Mouse (Mus musculus) thymus, postnatal 10 days (tissue): ENCODE results near the gene Psmd14.

ENCODE experiments used
- DNase-seq, 2 experiments: peaks; one replicate each; pipeline ENCODE4 v3.0.0; 2021; ENCODE audit warnings: low spot score in 2 of 2

Gene Psmd14

DNA sequence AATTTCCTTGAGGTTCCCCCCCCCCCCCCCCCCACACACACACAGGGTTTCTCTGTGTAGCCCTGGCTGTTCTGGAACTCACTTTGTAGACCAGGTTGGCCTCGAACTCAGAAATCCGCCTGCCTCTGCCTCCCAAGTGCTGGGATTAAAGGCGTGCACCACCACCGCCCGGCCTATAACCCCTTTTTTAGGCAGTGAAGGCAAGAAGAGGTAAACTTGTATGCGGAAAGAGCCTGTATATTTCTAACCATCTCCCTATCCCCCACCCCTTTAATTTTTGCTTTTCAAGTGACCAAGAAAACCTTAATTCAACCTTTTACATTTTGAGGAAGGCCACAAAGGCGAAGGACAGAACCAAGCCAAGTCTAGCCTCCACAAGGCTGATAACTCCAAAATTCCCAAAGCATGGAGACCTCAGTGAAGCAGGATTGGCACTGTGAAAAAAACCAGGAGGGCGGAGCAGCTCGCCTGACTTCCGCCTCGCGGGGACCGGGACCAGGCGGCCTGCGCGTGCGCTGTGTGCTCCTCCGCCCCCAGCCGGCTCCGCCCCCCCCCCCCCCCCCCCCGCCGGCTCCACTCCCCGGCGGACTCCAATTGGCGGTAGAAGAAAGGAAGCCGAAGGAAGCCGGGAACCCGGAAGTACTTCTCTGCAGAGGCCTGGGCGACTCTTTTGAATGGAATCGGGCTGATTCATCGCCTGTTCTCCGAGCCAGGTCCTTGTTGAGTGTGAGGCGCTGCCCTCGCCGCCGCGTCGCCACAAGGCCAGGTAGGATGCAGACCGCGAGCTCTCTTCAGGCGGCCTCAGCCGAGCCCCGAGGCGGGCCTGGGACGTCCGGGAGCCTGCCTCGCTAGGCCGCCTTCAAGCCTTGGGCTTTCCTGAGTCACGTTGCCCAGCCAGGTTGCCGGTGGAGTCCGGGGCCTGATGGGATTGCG, at the start of gene Psmd14:
Gene Psmd14, plus strand, starts transcription at position 587 of the 933 bp plus-strand sequence.
- peak; percentile 82 to 84 for DNase-seq

DNA sequence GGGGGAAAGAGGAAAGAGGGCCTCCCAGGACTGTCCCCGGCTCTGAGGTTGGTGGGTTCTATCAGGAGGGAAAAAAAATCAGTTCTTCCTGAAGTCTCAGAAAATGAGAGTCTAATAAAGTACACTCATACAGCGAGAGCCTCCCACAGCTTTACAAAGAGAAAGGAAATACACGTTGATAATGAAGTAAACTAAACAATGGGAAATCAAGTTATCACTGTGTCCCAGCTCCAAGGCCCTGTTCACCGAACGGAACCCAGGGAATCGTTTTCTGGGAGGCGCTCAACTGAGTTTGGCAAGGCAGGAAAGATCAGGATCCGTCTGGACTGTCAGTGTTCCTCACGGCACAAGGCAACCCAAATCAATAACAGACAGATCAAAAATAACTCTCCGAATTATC, 48.7 kb upstream of the Psmd14 start:
- DNase-seq, result no peak

DNA sequence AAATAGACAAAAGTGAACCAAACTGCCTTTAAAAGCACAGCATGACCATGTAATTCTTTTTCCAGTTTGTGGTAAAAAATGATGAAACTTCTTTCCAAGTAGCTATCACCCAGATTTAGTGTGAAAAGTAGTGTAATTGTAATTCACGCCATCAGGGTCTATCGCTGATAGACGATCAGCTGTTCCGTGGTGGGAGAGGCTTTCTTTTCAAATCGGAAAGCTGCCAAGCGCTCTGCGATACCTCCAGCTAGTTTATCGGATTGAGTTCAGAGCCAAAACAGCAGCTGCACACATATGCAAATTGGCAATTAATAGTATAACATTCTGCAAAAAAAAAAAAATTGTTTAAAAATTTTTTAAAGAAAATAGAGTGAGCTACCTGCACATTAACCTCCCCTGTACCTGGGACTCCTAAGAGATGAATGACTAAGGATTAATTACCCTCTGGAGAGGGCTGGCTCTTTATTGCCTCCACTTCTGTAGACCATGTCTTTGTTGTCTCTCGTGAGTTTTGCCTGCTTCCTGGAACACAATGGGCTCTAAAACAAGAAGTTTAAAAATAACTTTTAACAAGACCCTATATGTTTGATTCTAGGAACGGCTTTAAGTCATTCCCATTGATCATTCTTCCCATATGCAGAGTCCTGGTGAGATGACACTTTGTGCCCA, 47.8 kb upstream of the Psmd14 start:
- no peak for DNase-seq

DNA sequence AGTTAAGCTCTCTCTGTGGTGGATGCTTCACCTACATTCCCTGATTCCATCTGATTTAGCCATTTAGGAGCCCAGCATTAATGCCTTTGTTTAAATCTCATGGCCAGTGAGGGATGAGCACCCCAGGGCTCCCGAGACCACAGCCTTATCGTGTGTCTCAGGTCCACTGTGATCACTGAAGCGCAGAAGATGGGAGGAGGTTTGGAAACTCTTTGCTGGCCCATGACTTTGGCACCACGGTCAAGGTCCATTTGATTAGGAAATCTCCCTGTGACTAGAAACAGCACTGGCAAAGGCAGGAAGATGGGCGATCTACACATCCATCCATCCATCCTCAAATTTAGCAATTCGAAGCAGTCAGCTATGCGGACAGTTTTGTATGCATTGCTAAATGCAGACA, 44.1 kb upstream of the Psmd14 start:
- no peak for DNase-seq

DNA sequence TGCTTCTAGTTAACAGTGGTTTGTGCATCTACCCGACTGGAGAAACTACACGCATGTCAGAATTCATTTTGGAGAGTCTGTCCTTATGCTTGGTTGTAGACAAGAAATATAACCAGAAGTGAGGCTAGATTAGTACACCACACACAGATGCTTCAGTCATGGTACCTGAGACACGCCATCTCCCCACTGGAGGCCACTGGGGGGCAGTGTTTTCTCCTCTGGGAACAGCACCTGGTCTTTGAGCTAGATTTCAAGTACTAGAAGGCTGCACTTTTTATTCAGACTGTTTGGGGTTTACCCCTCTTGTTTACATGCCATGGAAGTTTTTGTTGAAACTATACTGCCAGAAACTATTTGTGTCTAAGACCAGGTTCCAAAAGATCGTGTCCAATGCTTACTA, 43.2 kb upstream of the Psmd14 start:
- peak; percentile 31 to 72 for DNase-seq

DNA sequence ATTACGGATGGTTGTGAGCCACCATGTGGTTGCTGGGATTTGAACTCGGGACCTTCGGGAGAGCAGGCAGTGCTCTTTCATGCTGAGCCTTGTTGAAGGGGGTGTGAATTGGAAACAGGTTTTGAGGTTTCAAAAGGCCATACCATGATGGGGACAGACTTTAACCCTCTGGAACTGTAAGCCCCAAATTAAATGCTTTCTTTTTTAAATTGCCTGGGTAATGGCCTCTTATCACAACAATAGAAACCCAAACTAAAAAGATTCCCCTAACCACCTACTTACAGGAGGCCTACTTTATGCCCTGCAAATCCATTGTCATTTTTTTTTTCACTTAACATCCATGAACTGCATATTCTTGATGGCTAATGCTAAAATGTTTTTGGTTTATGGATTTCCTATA, 36.9 kb upstream of the Psmd14 start:
- DNase-seq, result no peak

DNA sequence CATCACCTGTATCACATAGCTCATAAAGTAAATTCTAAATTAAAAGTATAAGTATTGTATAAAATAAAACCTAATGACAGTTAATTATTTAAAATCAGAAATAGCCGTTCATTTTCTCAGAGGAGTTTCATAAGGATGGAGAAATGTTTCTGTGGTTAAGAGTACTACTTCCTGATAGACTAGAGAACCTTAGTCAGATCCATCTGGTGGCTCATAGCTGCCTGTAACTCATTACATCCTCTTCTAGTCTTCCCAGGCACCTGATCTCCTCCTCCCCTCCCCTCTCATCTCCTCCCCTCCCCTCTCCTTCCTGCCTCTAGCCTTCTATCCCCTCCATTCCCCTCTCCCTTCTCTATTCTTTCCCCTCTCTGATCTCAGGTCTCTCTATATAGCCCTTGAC, 29.9 kb upstream of the Psmd14 start:
- DNase-seq, result no peak

DNA sequence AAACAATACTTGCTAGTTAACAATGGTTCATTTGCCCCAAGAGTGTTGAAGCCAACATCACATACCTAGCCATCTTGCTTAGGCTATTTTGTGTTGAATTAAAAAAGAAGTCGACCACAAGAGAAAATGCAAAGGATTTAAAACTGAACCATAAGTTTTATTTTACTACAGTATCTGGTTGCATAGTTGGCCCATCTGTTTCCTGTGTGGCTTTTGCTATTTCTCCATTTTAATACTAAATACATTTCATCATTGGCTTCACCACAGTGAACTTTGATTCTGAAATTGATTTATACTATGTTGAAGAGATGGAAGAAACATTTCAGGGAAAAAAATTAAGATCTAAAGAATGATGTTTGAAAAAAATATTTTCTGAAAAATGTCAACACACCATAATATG, 25.0 kb upstream of the Psmd14 start:
- DNase-seq, result no peak

DNA sequence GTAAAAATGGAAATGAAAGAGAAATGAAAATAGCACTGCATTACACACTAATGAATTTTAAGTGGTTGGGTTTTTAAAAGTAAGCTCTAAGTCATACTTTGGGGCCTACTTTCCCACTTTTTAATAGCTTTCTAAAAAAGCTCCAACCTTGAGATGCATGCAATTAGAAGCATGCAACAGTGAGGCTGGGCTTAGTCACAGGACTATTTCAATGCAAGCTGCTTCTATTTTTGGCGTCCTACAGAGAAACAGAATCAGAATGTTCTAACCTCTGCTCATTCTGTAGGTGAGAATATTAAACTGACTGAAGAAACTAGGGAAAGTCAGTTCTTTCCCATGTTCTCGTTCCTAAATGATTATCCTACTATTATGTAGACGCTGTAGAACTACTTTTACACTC, 22.4 kb upstream of the Psmd14 start:
- no peak for DNase-seq

DNA sequence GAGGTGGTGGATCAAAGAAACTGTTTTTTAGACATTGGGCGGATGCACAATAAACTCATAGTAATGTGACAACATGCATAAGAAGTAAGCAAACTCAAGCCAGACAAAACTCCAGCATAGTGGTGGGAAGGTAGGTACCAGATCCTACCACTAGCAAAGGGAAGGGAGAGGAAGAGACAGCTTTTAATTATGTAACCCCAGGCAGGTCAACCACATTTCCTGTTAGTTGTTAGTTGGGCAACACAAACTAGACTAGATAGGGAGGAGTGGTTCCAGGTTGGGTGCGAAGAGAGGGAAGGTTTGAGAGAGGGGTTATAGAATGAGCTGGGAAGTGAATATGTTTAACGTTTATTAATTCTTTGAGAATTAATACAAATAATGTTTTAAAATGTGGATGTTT, 1.9 kb upstream of the Psmd14 start:
- no peak for DNase-seq

DNA sequence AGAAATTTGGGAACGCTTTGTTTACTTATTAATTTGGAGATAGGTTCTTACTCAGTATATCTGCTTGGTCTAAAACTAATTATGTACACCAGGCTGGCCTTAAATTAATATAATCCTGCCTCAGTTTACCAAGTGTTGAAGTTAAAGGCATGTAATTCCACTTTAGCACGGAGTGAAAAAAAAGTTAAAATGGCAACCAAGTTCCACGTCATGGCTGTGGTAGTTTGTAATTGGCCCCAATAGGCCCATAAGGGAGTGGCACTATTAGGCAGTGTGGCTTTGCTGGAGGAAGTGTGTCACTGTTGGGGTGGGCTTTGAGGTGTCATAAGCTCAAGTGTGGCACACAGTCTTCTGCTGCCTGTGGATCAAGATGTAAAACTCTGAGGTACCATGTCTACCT, 1.0 kb downstream of the Psmd14 start:
- no peak for DNase-seq

DNA sequence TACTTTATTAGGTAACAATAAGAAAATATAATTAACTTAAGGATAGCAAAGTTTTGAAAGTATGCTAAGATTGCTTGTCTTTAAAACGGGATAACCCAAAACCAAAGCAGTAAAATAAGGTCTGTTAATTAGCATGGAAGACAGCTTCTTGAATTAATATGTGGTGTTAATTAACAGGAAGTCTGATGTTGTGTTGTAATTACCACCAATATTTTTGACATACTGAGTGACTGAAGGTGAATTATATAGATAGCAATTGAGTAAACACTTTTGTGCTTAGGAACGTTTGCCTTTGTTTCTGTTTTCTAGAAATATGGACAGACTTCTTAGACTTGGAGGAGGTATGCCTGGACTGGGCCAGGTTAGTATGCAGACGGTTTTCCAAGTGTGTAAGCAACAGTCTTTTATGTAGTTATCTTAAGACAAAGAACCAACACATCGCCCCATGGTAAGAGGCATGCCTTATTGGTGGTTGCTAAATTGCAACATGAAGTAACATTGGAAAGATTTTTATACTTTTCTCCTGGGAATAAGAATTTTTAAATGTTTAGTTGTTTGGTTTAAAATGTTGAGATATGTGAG, 11.0 kb downstream of the Psmd14 start:
- DNase-seq, result no peak

DNA sequence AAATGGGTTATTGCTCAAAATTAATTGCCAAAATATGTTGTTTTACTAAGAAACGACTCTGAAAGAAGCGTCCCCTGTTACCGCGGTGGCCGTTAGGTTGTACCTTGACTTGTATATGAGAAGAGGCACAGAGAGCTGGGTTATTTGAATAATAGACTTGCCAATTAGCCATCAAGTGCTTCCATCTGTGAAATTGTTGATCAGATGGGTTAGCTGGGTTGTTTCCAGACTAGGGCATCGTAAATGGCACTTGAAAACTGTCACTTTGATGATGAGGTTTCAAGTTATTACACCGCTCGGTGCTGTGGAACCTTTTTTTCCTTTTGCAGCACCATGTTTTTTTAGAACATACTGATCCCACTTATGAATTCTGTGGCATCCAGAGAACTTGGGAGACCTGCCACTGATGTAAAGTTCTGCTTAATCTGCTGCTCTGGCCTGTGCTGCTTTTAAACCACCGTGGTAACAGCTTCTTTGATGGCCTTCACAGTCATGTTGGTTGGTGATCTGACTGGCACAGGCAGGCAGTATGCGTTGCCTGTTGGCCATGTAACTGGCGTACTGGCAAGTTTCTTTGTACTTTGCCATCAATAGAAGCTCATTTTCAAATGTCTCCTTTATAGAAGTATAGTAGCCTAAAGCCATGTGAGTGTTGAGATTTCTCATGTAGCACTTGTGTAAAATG, 21.4 kb downstream of the Psmd14 start:
- no peak for DNase-seq

DNA sequence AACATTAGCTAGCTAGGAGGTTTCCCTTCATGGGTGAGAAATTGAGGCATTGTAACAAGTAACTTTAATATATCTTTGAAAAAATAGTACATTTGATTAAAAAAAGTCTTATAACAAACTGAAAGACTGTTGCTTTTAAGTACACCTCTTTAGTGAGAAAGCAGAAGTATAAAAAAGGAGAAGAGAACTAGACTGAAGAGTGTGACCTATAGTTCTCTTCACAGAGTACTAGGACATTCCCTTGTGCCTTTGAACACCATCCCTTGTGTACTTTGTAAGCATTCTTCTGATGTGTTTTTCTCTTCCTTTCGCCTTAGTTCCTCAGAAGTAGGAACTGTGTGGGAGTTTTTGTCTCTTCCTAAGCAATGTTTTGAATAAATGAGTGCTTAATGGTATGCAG, 22.7 kb downstream of the Psmd14 start:
- DNase-seq, result no peak

DNA sequence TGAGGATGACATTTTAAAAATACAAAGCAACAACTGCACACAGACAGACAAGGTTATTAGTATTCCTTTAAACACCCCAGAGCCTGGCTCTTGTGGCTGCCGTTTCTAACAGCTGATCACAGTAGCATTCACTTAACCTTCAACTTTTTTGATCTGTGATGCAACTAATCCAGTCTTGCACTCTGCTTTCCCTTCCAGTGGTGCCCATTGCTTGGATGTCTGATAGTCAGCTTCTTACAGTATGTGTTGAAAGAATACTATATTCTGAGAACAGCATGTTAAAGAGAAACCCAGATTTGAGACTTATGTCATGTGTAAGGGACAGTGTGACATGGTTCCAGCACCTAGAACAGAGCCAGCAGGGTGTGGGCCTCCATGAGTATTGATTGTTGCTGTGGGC, 34.6 kb downstream of the Psmd14 start:
- DNase-seq, result no peak

DNA sequence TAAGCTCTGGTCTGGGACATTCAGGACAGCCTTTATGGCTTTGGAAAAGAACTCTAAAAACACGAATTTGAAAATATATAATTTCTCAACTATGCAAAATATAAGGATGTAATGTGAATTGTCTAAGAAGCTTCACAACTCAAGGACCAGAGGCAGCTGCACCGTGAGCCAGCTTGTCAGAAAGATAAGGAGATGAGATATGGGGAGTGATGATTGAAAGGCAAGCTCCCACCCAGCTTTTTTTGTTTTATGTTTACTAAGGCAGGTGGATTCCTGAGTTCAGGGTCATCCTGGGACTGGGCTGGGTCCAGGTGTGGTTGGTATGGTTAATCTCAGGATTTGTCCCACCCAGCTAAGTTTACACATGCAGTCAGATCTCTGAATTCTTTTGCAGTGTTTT, 35.1 kb downstream of the Psmd14 start:
- no peak for DNase-seq

DNA sequence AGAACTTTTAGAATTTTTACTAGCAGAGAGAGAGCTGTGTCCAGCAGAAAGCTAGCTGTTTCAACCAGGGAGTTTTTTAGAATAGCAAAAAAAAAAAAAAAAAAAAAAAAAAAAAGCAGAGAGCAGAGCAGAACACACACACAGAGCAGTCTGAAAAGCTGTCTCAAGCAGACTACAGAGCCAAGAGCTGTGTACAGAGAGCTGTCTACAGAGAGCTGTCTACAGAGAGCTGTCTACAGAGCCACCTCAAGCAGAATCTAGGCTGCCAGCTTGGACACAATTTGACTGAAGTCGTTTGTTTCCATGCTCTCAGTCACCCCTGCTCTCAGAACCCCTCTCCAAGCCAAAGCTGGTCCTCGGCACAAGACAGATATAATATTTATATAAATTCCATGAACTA, 35.9 kb downstream of the Psmd14 start:
- DNase-seq, result no peak

DNA sequence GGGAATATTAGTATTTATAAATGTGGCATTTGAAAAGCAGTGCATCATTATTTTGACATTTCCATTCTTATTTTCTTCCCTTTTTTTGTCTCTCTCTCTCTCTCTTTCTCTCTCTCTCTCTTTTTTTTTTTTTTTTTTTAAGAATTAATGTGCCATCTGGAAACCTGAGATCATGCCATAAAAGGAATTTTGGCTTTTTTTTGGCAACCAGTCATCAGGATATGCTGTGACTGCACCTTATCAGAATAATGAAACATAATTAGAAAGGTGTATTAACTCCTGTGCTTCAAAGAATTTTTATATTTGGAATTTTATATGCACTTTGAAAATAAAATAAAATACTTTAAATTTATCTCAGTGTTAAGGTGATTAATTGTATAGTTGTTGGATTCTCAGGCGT, 39.2 kb downstream of the Psmd14 start:
- DNase-seq, result no peak

DNA sequence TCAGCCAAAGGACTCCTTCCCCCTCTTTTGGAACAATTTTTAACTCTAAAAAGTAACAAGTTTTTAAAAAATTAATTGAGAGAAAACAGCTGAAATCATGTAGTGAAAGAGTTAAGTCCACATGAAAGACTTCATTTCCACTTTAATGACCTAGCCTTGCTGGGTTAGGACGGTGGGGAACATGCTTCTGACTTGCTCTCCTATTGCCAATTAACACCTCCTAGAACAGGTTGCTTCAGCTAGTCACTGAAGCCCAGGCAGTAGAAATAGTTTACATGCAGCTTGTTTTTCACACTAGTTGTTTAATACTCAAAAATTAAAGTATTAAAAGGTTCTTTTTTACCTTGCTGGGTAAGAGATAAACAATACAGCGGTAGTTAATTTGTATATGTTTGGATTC, 39.8 kb downstream of the Psmd14 start:
- DNase-seq, result no peak

DNA sequence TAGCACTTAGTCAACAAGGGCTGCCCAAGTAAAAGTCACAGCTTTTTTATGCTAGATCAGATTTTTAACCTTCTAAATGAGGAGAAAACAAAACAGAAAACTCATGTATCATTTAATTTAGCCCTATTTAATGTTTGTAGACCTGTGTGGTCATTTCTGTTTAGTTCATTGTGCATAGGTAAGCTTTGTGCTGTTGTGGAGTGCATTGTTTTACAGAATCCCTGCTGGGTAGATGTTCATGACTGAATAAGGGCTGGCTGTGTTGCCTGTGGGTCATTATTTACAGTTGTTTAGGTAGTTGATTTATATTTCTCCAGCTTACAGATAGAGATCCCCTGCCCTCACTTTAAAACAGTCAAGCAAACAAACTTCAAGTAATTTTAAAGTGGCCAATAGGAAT, 40.9 kb downstream of the Psmd14 start:
- no peak for DNase-seq

DNA sequence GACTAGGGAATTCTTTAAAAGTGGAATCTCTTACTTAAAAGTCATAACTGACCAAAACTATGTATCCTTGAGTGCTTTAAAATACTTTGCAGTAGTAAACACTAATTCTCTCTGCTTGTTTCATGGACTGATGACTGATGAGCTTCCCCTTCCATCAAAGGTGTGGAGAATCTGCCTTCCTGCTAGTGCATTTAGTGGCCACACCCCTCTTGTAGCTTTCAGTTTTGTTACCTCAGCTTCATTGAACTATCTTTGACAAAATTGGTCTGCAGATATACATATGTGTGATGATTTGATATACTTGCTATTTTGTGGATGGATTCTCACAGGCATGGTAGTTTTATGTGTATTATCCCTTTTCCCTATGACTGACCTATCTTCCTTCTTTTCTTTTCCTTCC, 43.5 kb downstream of the Psmd14 start:
- DNase-seq, result no peak

DNA sequence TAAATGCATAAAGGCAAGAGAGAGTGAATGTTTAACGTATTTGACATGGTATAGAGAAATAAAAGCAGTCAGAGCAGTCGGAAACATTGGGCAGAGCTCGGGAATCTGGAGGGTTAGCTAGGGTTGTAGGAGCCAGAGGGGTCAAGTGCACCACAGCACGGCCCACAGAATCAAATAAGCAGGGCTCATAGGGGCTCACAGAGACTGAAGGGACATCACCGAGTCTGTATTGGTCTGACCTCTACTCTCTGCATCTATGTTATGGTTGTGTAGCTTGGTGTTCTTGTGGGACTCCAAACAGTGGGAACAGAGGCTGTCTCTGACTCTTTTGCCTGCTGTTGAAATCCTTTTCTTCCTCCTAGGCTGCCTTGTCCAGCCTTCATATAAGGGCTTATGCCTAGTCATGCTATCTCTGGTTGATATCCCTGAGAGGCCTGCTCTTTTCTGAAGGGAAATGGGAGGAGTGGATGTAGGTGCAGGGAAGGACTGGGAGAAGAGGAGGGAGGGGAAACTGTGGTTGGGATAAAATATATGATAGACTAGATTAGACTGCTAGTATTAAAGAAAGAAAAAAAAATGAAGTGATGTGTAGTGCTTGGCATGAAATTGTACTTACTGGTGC, 47.9 kb downstream of the Psmd14 start:
- no peak for DNase-seq
